Mouse (Mus musculus) olfactory bulb, adult 2 months (tissue): ENCODE results near the gene Hist1h2ak. TPM values are rescaled to one million over a fixed set of nuclear protein-coding genes. Genes with fewer than 3 reads are reported as not detected.
A peak's percentile ranks its signal among the peaks of the same experiment; 100 is the strongest.
"Not testable (repeated sequence)": the region's sequence is repeated elsewhere in the genome, so short reads cannot be mapped to it uniquely, and the experiment has no call there.

Experiments
- H3K27ac ChIP-seq: fragments of 200-500 bp; 2 replicates; pipeline ENCODE4 v1.5.1; 2012; ENCODE audit warnings: low read depth, low read length; ENCODE audit not compliant: insufficient read depth
- H3K4me1 ChIP-seq: fragments of 200-500 bp; 2 replicates; pipeline ENCODE4 v1.6.1; 2012; ENCODE audit warnings: low read length; ENCODE audit not compliant: control insufficient read depth, insufficient read depth
- H3K4me3 ChIP-seq: fragments of 200-500 bp; 2 replicates; pipeline ENCODE4 v1.5.1; 2012; ENCODE audit warnings: mild to moderate bottlenecking, low read depth, low read length, moderate library complexity; ENCODE audit not compliant: insufficient read depth
- CTCF ChIP-seq: fragments of 200-500 bp; IDR thresholded peaks from 2 replicates; pipeline ENCODE4 v1.5.1; 2012; ENCODE audit warnings: low read depth, mild to moderate bottlenecking, low read length, moderate library complexity; ENCODE audit not compliant: insufficient read depth
- POLR2A ChIP-seq: fragments of 200-500 bp; IDR thresholded peaks from 2 replicates; pipeline ENCODE4 v1.6.1; 2012; ENCODE audit warnings: mild to moderate bottlenecking, low read depth, low read length, moderate library complexity; ENCODE audit not compliant: insufficient read depth
- WGBS: fragments of 180-500 bp; shearing (Covaris S2); methylation state at CpG from one replicate; pipeline ENCODE4 v1.1.7; 2018; 5-methylcytosine and 5-hydroxymethylcytosine counted together
- polyA plus RNA-seq: library from polyadenylated mRNA; stranded (reverse); fragments of >200 nt; gene quantifications from 2 replicates; pipeline ENCODE4 v1.2.4, GENCODE M21; 2012; ENCODE audit warnings: low replicate concordance; ENCODE audit not compliant: missing spikeins, insufficient read depth, insufficient read length

The Hist1h2ak gene
- polyA plus RNA-seq, 1 experiment, result not detected

DNA sequence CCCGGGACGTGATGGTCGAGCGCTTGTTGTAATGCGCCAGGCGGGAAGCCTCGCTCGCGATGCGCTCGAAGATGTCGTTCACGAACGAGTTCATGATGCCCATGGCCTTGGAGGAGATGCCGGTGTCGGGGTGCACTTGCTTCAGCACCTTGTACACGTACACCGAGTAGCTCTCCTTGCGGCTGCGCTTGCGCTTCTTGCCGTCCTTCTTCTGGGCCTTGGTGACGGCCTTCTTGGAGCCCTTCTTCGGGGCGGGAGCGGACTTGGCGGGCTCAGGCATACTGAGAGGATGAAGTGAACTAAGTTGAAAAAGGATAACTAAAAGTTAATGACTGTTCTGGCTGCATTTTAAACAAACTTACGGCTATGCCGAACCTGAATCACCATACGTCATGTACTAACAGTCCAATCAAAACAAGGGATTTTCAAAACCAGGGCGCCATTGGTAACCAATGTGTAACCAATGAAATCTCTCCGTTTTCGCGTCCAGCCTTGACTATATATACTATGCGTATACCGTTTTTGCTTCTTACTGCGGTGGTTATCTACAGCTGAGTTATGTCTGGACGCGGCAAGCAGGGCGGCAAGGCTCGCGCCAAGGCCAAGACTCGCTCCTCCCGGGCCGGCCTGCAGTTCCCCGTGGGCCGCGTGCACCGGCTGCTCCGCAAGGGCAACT lies 37.6 kb downstream of the Hist1h2ak start, which contains the start of the genes Hist1h2bl and Hist1h2ai:
TSS of gene Hist1h2bl (minus strand) at position 280 of the 676 bp plus-strand sequence.
TSS of gene Hist1h2ai (plus strand) at position 559 of the 676 bp plus-strand sequence.
- TF ChIP-seq POLR2A, result peak; percentile 23; the same call in 1 of the 2 replicates
- not testable (repeated sequence) for H3K4me1 ChIP-seq
- Histone ChIP-seq H3K27ac (peak within 1 kb of the TSS; percentile 88), H3K4me3 (peak within 1 kb of the TSS; percentile 56)
- WGBS, result under 1% methylated on average over 36 of the region's 50 CpGs

- Histone ChIP-seq H3K27ac (peak overlapping the region; percentile 4; the same call in 1 of the 2 replicates), H3K4me3 (peak overlapping the region; percentile 51), H3K4me1 (no peaks in the 10 kb centered on the region)
- under 1% methylated on average over 22 of the region's 22 CpGs for WGBS
- TF ChIP-seq POLR2A (no peak), CTCF (no peak)
Observed at GRCm38 (mm10) chr13:21715131-21715863, 38.3 kb downstream of the Hist1h2ak start.

GRCm38 (mm10) chr13:21714725-21715124 lies 38.9 kb downstream of the Hist1h2ak start:
- under 1% methylated on average over 7 of the region's 7 CpGs for WGBS
- H3K27ac ChIP-seq, result no peak overlapping the region
- H3K4me3 ChIP-seq, result no peak overlapping the region
- H3K4me1 ChIP-seq, result no peaks in the 10 kb centered on the region
- TF ChIP-seq CTCF (no peak), POLR2A (no peak)

DNA sequence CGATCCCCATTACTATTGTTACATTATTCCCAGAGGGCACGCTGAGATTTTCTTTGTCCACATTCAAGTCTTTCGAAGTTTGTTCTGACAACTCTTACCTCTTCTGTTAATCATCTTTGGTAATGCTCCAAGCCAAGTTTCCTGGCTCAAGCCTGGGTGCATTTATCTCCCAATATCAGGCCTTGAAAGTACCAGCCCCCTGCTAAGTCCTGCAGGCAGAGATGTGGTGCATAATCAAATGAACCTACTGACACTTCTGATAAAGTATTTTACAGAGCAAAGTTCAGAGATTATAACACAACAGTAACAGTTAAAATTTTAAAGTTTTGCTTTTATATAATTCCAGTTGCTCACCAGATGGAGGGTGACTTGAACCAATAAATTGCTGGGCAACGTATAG lies 41.9 kb downstream of the Hist1h2ak start:
- Histone ChIP-seq H3K4me3 (no peak overlapping the region), H3K4me1 (no peaks in the 10 kb centered on the region), H3K27ac (no peak overlapping the region)
- no peak for TF ChIP-seq POLR2A
- TF ChIP-seq CTCF, result no peak
- WGBS, result 37% methylated on average over 4 of the region's 4 CpGs

- H3K4me3 ChIP-seq, result peak overlapping the region; percentile 16
- 5% methylated on average over 22 of the region's 22 CpGs for WGBS
- TF ChIP-seq POLR2A (no peak), CTCF (no peak)
- H3K4me1 ChIP-seq, result no peaks in the 10 kb centered on the region
- H3K27ac ChIP-seq, result no peak overlapping the region
Observed at GRCm38 (mm10) chr13:21710821-21711525, 42.7 kb downstream of the Hist1h2ak start.

DNA sequence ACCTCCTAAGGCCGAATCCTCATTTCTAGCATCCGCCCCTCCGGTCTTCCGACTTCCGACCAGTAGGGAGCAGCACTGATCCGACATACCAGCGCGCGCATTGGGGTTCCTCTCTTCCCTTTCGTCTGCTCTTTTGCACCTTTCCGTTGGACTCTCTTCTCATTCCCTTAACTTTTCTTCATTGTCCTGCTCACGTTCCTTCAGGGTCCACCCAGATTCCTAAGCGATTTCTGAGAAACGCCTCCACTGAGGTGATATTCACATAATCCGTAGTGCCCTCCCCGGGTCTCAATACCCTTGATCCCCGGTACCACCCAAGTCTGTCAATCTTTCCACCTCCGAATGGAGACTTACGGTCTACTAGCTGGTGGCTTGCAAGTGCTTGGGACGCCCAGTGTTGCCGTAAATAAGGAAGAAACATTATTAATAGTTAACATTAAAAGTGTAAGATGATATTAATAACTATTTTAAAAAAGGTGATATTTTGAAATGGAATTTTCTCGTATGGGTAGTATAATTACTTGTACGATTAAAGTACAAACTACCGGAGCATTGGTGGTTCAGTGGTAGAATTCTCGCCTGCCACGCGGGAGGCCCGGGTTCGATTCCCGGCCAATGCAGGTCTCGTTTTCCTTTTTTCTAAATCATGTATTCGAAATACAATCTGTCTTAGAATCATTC lies 43.5 kb downstream of the Hist1h2ak start:
- WGBS, result under 1% methylated on average over 32 of the region's 32 CpGs
- Histone ChIP-seq H3K4me1 (no peaks in the 10 kb centered on the region), H3K27ac (peak overlapping the region; percentile 88), H3K4me3 (peak overlapping the region; percentile 86)
- no peak for TF ChIP-seq POLR2A
- TF ChIP-seq CTCF, result peak; percentile 60; the same call in 1 of the 2 replicates

DNA sequence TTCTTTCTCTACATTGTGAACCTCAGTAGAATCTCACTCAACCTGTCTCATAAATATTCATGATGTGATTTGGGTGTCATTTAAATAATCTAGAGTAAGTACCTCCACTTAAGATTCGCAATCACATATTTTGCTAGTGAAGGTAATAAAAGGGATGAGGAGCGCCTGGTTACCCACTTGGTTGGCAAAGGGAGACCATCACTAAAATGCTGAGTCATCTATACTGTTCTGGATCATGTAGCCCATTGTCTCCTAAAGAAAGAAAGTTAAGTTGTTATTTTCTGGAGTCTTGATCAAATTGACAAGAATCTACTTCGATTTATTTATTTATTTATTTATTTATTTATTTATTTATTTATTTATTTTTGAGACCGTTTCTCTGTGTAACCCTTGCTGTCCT lies 47.0 kb downstream of the Hist1h2ak start:
- no peak for TF ChIP-seq POLR2A
- no peak for TF ChIP-seq CTCF
- H3K4me1 ChIP-seq, result no peaks in the 10 kb centered on the region
- 69% methylated on average over 4 of the region's 4 CpGs for WGBS

More for the DNA sequence above, 47.0 kb downstream of the Hist1h2ak start:
- Histone ChIP-seq H3K27ac (no peak overlapping the region), H3K4me3 (no peak overlapping the region)

Other genes starting within 250 kb of the Hist1h2ak start
- gene Zkscan8, start 222.7 kb downstream of the Hist1h2ak start, polyA plus RNA-seq, result not detected in 2 replicates
- not detected in 2 replicates for gene Olfr1366, start 211.0 kb downstream of the Hist1h2ak start, polyA plus RNA-seq
- gene Olfr1535, start 193.9 kb downstream of the Hist1h2ak start, polyA plus RNA-seq, result not detected in 2 replicates
- not detected in 2 replicates for gene Olfr1364, start 172.1 kb downstream of the Hist1h2ak start, polyA plus RNA-seq
- not detected in 2 replicates for gene Olfr1362, start 139.8 kb downstream of the Hist1h2ak start, polyA plus RNA-seq
- gene Olfr11, start 111.3 kb downstream of the Hist1h2ak start, polyA plus RNA-seq, result not detected in 2 replicates
- not detected in 2 replicates for gene Olfr1361, start 90.4 kb downstream of the Hist1h2ak start, polyA plus RNA-seq
- not detected in 2 replicates for gene Olfr1360, start 76.4 kb downstream of the Hist1h2ak start, polyA plus RNA-seq
- gene Olfr1359, start 55.7 kb downstream of the Hist1h2ak start, polyA plus RNA-seq, result not detected in 2 replicates
- not detected in 2 replicates for gene Hist1h2bl, start 37.7 kb downstream of the Hist1h2ak start, polyA plus RNA-seq
- not detected in 2 replicates for gene Hist1h2ai, start 37.4 kb downstream of the Hist1h2ak start, polyA plus RNA-seq
- not detected in 2 replicates for gene Hist1h3h, start 36.2 kb downstream of the Hist1h2ak start, polyA plus RNA-seq
- not detected in 2 replicates for gene Hist1h2bm, start 31.8 kb downstream of the Hist1h2ak start, polyA plus RNA-seq
- gene Hist1h4j, start 18.8 kb downstream of the Hist1h2ak start, polyA plus RNA-seq, result not detected in 2 replicates
- gene Hist1h4k, start 3.3 kb downstream of the Hist1h2ak start, polyA plus RNA-seq, result not detected in 2 replicates
- not detected in 2 replicates for gene Hist1h2bn, start 296 bp upstream of the Hist1h2ak start, polyA plus RNA-seq
- gene Hist1h1b, start 26.8 kb upstream of the Hist1h2ak start, polyA plus RNA-seq, result not detected in 2 replicates
- gene Hist1h3i, start 29.5 kb upstream of the Hist1h2ak start, polyA plus RNA-seq, result not detected in 2 replicates
- gene Hist1h2an, start 33.4 kb upstream of the Hist1h2ak start, polyA plus RNA-seq, result not detected in 2 replicates
- not detected in 2 replicates for gene Hist1h2bp, start 33.6 kb upstream of the Hist1h2ak start, polyA plus RNA-seq
- not detected in 2 replicates for gene Hist1h2bq, start 56.4 kb upstream of the Hist1h2ak start, polyA plus RNA-seq
- not detected in 2 replicates for gene Hist1h2ao, start 56.6 kb upstream of the Hist1h2ak start, polyA plus RNA-seq
- gene Hist1h4m, start 57.9 kb upstream of the Hist1h2ak start, polyA plus RNA-seq, result not detected in 2 replicates
- gene Hist1h4n, start 78.4 kb upstream of the Hist1h2ak start, polyA plus RNA-seq, result not detected in 2 replicates
- not detected in 2 replicates for gene Hist1h2ap, start 79.7 kb upstream of the Hist1h2ak start, polyA plus RNA-seq
- gene Hist1h2br, start 79.9 kb upstream of the Hist1h2ak start, polyA plus RNA-seq, result not detected in 2 replicates
- not detected in 2 replicates for gene Zfp184, start 191.3 kb upstream of the Hist1h2ak start, polyA plus RNA-seq
- not detected in 2 replicates for gene Pom121l2, start 227.4 kb upstream of the Hist1h2ak start, polyA plus RNA-seq